Mouse (Mus musculus): ENCODE results near the gene Acap2.

DNA sequence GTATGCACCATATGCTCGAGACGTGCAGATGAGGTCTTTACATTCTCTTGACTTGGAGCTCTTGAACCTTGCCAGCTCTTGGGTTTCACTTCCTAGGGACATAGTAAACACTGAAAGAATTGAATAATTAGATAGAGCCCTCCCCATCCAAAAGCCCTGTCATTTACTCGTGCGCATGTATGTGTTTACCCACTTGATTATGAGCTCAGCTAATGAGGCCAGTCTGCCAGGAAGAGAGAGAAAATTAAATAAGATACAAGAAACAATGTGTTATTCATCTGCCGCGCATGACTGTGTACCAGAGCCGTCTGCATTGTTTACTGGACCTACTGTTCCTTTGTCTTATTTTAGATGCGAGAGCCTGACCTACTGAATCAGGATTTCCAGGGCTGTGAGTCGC, 10.5 kb upstream of the Acap2 start:
- TF ChIP-seq POLR2A (IDR thresholded peaks at IDR 0.05; ENCODE audit: extremely low read depth, insufficient read depth, low read length), result no peak
- no peak for TF ChIP-seq CTCF (IDR thresholded peaks at IDR 0.05; ENCODE audit: low read depth, low read length)

Measured in liver, adult 2 months (tissue).